Mouse (Mus musculus) lung, postnatal 4 days (tissue): ENCODE data around the gene Cd209c.

Experiments
- DNase-seq, 2 experiments: peaks; one replicate each; pipeline ENCODE4 v3.0.0; 2021

Cd209c gene

DNA sequence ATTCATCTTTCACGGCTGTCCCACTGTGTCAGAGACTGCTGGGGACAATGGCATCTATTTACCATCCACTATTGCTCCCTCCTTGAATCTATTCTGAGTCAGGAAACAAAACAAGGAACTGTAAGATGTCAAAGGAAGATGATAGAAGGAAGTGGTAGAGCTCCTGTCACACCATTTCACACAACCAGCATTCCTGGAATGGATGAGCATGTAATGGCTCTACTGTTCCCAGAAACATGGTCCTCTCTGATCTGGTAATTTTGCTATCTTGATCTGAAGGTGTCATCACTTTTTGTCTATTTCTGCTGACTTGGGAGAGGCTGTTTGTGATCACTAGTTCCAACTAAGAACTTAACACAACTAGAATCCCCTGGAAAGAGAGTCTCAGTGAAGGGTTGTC is at the start of gene Cd209c:
TSS of gene Cd209c (minus strand) at position 101 of the 400 bp plus-strand sequence.
- no peak for DNase-seq

DNA sequence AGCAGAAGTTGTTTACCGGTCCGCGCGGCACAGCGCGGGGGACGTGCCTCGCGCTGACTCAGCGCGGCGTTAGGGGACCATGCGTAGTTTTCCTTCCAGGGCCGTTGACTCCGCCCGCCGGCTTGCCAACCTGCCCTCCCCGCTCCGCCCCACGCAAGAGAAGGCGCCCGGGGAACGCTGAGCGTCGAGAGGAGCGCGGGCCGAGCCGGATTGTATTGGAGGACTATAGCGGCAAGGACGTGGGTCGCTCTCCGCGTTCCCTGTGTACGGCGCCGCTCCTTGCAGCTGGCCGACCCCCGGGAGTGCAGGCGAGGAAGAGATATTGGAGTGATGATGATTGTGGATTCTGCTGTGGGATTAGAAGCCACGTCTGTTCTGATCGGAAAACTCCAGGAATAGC is 39.7 kb upstream of the Cd209c start:
- DNase-seq: no peak

DNA sequence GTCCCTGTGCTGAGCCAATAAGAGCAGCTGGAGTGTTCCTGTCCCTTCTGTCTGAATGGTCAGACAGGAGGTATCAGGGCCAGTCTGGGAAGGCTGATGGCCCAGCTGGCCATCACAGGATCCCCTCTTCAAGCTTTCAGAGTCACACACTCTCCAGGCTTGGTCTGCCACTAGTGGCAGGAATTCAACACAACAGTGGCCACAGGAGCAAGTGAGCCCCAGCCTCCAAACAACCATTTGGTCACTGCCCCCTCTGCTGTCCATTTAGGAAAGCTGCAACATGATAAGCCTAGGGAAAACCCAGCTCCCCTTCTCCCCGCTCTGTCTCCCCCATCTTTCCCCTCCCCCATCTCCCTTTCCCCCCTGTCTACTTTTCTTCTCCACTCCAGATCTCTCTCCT is 1.5 kb upstream of the Cd209c start:
- DNase-seq: peak; percentile 4 to 22

DNA sequence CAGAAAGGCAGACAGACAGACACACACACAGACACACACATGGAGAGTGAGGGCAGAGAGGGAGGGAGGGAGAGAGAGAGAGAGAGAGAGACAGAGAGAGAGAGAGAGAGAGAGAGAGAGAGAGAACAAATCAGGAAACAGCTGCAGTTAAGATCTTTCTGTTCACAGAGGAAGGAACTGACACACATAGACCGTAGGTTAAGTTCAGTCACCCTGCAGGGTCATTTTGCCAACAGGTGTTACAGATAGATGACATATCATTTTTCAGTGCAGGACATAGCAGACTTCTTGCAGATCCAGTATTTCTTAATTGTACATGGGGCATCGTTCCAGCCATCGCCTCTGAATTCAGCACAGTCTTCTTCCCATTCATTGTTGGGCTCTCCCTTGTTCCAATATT is 14.5 kb downstream of the Cd209c start:
- DNase-seq: no peak

DNA sequence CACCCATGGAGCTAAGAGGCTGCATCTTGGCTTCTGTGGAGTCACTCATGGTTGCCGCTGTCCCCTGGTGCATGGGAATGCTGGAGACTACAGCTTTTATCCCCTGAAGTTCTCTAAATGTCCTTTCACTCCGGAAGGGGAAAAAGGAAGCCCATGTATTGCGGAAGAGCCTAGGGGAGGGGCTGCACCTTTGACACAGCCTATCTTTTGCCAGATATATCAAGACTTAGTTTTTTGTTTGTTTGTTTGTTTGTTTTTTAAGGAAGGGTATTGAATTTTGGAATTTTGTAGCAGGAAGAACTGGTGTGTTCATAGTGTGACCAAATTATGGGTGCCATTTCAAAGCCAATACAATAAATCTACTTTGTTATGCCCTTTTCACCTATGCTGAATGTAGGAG is 27.8 kb downstream of the Cd209c start, which contains the start of gene Cd209b:
TSS of gene Cd209b (minus strand) at position 101 of the 400 bp plus-strand sequence.
- DNase-seq: no peak
